Mouse (Mus musculus) monocyte, adult 59 days (primary cell): ENCODE data around the gene Trim34b. TPM values are rescaled to one million over a fixed set of nuclear protein-coding genes. Genes with fewer than 3 reads are reported as not detected.

Experiments
- total RNA-seq, 2 experiments: library from RNA; stranded (reverse); gene quantifications; one replicate each; pipeline ENCODE4 v1.2.4; 2023

The Trim34b gene
- 1 to 10 TPM; 1.9 to 2.5 TPM for total RNA-seq

GRCm38 (mm10) chr7:104329171-104329570 lies at the start of gene Trim34b:
Trim34b (plus strand) TSS chr7:104329471.

GRCm38 (mm10) chr7:104287576-104288443 lies 41.5 kb upstream of the Trim34b start, which contains the start of gene Trim5:
Trim5 (minus strand) TSS chr7:104288094.

GRCm38 (mm10) chr7:104315369-104316080 lies 13.7 kb upstream of the Trim34b start, which contains the start of gene Trim12a:
Trim12a (minus strand) TSS chr7:104315466.

GRCm38 (mm10) chr7:104352717-104353599 lies 23.7 kb downstream of the Trim34b start, which contains the start of gene Trim12c:
Trim12c (minus strand) TSS chr7:104353362.

GRCm38 (mm10) chr7:104369736-104370414 lies 40.6 kb downstream of the Trim34b start, which contains the start of gene Trim30b:
Trim30b (minus strand) TSS chr7:104369884.

Other genes starting within 250 kb of the Trim34b start
- gene Olfr645, start 244.0 kb upstream of the Trim34b start, total RNA-seq = not detected
- under 1 TPM in 1 of 2 experiments, not detected in 1; 0.15 TPM for gene Olfr646, start 224.6 kb upstream of the Trim34b start, total RNA-seq
- gene Ubqln5, start 199.6 kb upstream of the Trim34b start, total RNA-seq = not detected
- not detected for gene Olfr643, start 192.1 kb upstream of the Trim34b start, total RNA-seq
- gene Ubqln3, start 186.2 kb upstream of the Trim34b start, total RNA-seq = not detected
- not detected for gene Ubqlnl, start 178.9 kb upstream of the Trim34b start, total RNA-seq
- not detected for gene Olfm5, start 164.6 kb upstream of the Trim34b start, total RNA-seq
- not detected for gene Olfr648, start 146.1 kb upstream of the Trim34b start, total RNA-seq
- gene Olfr649, start 133.5 kb upstream of the Trim34b start, total RNA-seq = not detected
- under 1 TPM; 0.24 to 0.39 TPM for gene Trim6, start 110.7 kb upstream of the Trim34b start, total RNA-seq
- 10 to 100 TPM; 20.9 to 21.9 TPM for gene Trim34a, start 85.0 kb upstream of the Trim34b start, total RNA-seq
- 10 to 100 TPM; 13.3 to 15.3 TPM for gene Trim5, start 41.4 kb upstream of the Trim34b start, total RNA-seq
- 10 to 100 TPM; 43.9 to 46.9 TPM for gene Trim12a, start 14.0 kb upstream of the Trim34b start, total RNA-seq
- 10 to 100 TPM; 27.5 to 28.4 TPM for gene Trim12c, start 23.9 kb downstream of the Trim34b start, total RNA-seq
- 10 to 100 TPM in 1 of 2 experiments, 1 to 10 TPM in 1; 9.3 to 11.8 TPM for gene Trim30b, start 40.4 kb downstream of the Trim34b start, total RNA-seq
- gene Trim30c, start 71.4 kb downstream of the Trim34b start, total RNA-seq = 1 to 10 TPM; 4.3 to 7.5 TPM
- gene Trim30a, start 135.7 kb downstream of the Trim34b start, total RNA-seq = 10 to 100 TPM; 71.1 to 87.8 TPM
- gene Trim30d, start 178.4 kb downstream of the Trim34b start, total RNA-seq = 10 to 100 TPM; 23.5 to 33.3 TPM
- not detected for gene Olfr651, start 220.7 kb downstream of the Trim34b start, total RNA-seq
- not detected for gene Olfr652, start 231.4 kb downstream of the Trim34b start, total RNA-seq
- not detected for gene Olfr653, start 247.8 kb downstream of the Trim34b start, total RNA-seq